Mouse (Mus musculus): ENCODE measurements around the gene Pde4dip.

The Pde4dip gene

GRCm38 (mm10) chr3:97801178-97801699, 87.3 kb downstream of the Pde4dip start:
- DNase-seq (ENCODE audit: low spot score): no peak

GRCm38 (mm10) chr3:97800657-97801056, 87.8 kb downstream of the Pde4dip start:
- DNase-seq (ENCODE audit: low spot score): no peak

DNA sequence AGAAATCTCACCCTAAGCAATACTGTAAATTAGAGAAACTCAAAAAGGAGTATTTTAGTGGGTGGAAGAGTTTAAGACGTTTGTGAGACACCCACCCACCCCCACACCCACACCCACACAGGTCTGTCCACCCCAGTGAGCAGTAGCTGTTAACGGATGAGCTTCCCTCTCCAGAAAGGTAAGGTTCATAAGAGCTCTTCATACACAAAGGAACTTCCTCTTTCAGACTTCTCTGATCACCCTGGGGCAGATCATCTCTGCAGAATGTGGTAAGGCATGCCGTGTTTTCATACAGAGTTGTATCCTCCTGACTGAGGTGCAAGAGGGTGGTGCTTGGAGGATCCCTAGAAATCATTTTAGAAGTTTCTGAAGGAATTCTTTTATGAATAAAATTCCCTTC, 88.5 kb downstream of the Pde4dip start:
- no peak for DNase-seq (ENCODE audit: low spot score)

DNA sequence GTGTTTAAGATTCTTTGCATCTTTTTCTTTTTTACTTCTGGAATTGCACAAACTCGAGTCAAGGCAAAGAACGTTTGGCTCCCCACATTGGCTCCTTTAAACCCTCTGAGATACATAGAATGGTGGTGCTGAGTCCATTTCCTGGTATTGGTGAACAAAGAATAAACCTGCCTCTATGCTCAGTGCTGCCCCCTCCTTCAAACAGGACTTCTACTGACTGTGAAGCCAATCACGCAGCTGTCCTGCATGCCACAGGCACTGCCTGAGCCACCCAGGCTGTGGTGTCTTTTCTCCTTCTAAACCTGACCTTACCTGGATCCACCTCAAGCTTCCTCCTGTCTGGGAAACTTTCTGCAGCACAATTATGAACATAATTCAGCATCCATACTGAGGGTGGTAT, 89.2 kb downstream of the Pde4dip start:
- no peak for DNase-seq (ENCODE audit: low spot score)

DNA sequence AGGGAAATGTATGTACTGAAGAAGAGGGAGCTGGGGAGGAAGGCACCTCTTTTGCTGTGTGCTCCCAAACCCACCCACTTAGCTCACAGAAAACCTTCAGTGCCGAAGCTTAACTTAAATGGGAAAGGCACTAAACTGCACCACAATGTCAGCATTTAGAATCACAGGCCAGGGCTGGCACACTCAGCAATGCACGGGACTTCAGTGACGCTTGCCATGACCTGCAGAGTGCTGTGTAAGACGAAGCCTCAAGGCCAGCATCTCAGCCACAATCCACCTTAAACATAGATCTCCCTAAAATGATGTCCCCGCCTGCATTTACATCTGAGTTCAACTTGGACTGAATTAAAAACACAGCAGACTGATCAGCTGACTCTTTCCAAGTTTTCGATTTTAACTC, 91.1 kb downstream of the Pde4dip start:
- no peak for DNase-seq (ENCODE audit: low spot score)

- no peak for DNase-seq (ENCODE audit: low spot score)
These were observed 94.5 kb downstream of the Pde4dip start for GRCm38 (mm10) chr3:97793995-97794394.

DNA sequence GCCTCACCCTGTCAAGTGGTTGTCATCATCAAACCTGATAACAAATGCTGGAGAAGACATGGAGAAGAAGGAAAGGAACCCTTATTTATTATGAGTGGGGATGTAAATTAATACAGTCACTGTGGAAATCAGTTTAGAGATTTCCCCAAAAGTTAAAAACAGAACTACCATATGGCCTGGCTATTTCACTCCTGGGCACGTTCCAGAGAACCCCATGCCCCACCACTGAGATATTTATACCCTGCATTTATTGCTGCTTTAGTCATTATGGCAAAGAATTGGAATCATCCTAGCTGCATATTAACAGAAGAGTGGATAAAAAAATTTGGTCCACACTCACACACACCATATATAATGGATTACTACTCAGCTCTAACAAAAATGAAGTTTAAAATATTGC, 98.4 kb downstream of the Pde4dip start:
- DNase-seq (ENCODE audit: low spot score): no peak

DNA sequence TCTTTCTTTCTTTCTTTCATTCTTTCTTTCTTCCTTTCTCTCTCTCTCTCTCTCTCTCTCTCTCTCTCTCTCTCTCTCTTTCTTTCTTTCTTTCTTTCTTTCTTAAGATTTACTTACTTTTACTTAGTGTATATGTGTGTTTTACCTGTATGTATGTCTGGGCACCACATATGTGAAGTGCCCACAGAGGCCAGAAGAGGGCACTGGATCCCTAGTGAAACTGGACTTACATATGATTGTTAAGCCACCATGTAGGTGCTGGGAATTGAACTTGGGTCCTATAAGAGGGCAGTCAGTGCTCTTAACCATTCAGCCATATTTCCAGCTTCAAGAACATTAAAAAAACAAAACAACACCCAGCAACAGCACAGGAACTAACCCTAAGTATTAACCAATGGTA, 99.2 kb downstream of the Pde4dip start:
- DNase-seq (ENCODE audit: low spot score): no peak

- no peak for DNase-seq (ENCODE audit: low spot score)
These were observed 112.3 kb downstream of the Pde4dip start for GRCm38 (mm10) chr3:97776195-97776594.

DNA sequence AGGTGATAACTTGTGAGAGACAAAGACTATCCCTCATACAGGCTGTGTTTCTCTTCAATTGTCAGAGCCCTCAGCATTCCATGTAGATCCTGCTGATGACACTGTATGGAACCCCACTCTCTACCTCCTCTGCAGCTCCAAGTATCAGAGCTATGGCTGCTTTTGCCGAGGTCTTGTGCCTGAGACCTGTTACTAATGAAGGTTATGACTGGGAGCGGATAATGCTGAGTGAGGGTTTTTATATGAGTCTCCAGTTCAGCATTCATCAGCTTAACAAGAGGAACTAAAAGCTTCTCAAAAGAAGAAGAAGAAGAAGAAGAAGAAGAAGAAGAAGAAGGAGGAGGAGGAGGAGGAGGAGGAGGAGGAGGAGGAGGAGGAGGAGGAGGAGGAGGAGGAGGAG, 112.8 kb downstream of the Pde4dip start:
- no peak for DNase-seq (ENCODE audit: low spot score)

GRCm38 (mm10) chr3:97774861-97775260, 113.6 kb downstream of the Pde4dip start:
- DNase-seq (ENCODE audit: low spot score): no peak

DNA sequence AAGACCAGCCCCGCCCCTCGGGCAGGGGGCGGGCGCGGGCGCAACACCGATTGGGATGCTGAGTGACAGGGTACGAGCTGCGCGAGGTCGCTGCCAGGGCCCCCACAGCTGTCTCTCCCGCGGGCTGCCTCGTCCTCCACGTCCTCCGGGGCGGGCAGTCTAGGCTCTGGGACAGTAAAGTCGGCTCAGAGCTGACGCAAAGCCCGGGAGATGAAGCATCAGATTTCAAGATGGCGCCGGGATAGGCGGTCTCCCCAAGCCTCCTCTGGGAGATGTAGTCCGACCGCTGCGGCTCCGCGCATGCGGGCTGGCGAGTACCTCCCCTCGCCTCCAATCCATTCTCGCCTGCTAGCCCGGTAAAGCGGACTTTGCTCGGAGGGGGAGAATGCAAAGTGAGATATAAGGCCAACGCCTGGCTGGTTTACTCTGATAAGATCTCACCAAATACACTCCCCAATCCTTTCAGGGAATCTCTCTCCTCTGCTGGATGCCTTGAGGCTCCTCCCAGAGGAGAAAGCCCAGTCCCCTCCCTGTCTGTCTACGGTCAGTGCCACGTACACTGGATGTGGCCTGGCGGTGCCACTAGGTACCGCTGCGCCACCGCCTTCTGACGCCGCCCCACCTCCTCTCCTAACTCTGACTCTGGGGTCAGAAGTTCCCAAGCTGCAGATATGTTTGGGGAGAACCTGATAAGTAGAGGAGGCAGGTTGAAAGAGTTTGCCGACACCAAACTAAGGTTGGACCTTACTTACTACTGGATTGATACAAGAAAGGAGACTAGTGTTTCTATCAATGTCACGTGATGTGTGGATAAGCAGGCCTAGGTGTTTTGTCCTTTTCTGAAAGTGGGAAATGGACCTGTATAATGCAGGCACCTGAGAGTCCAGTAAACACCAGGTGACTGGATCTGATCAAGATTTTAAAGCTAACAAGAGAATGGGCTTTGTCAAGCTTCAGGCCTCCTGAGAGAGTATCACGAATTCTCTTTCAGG, 120.4 kb downstream of the Pde4dip start:
- peak; percentile 96 for DNase-seq (ENCODE audit: low spot score)

GRCm38 (mm10) chr3:97767041-97767770, 121.3 kb downstream of the Pde4dip start:
- DNase-seq (ENCODE audit: low spot score): no peak

DNA sequence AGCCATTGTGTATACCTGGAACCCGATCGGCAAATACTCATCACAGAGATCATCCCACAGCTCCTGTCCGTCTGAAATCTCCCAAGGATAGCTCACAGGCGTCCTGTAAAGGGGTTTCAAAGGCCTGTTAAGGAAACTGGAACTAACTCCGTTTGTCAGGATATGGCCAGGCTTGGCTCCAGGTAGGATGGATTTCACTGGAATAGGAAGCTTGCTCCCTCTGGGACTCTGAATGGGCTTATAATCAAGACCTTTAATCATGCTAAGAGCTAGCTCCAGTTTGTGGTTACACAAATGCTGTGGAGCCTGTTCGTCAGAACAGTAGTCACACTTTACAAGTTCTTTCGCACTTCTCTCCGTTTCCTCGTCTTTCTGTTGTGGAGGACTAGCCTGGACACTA, 122.0 kb downstream of the Pde4dip start:
- peak; percentile 42 for DNase-seq (ENCODE audit: low spot score)

DNA sequence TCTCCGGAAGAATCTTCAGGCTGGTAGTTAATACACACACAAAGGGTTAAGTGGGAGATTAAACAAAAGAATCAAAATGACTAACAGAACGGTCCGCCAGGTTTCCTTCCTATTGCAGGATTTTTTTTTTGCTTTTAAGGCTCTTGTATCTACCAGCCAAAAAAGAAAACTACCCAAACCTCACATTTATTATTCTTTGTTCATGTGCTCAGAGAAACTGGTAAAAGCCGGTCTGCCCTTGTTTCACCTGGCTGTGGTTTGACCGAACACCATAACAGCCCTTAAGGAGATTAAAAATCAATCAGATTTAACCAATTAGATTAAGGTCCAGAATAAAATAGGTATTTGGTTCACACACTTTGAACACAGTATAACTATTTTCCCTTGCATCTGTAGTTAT, 124.4 kb downstream of the Pde4dip start:
- no peak for DNase-seq (ENCODE audit: low spot score)

DNA sequence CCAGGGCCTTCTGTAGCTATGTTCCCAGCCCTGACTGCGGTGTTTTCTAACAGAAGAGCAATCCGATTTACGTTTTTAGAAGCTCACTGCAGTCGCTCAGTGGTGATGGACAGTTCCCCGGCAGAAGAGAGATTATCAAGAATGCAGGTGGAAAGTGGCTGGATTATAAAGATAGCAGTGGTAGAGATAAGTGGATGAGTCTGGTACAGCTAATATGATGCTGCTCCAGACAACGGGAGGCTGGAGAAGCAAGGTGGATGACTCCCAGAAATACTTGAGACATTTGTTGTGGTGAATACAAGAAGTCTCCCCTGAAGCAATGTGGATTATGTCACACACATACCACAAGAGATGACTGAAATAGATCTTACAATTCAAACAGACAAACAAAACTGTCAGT, 126.6 kb downstream of the Pde4dip start:
- DNase-seq (ENCODE audit: low spot score): no peak

DNA sequence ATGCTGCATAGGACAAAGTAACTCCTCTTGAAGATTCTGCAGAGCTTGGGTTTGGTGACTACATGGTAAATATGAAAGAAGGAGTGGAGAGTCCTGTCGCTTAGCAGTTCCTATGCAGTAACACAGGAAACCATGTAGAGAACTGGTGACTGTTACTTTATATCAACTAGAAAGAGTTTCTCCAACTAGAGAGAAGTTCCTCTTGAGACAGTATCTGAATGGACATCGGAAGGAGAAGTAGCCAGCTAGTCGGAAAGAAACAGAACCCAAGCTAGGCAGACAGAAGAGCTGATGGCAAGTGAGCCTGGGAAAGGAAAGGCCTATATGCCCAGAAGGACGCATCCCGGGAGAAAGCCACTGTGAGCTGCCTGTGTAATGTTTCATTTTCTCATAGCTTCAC, 127.3 kb downstream of the Pde4dip start:
- no peak for DNase-seq (ENCODE audit: low spot score)

DNA sequence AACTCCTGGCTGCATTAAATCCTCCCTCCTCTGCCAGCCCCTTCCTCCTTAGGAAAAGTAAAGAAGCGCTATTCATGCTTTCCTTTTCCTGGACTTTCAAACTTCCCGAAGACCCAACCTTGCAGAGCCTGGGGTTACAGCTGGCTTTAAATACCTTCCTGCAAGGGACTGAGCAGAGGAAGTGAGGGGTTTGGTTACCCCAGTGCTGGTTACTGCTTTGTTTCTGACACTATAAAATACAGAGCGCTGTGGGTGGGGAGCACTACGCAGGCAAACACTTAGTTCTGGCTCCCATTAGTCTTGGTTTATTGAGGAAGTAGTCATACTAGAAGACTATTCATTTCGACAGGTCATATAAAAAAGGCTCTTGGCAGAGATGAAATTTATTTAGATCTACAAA, 128.7 kb downstream of the Pde4dip start:
- DNase-seq (ENCODE audit: low spot score): no peak

GRCm38 (mm10) chr3:97757501-97757900, 131.0 kb downstream of the Pde4dip start:
- no peak for DNase-seq (ENCODE audit: low spot score)

DNA sequence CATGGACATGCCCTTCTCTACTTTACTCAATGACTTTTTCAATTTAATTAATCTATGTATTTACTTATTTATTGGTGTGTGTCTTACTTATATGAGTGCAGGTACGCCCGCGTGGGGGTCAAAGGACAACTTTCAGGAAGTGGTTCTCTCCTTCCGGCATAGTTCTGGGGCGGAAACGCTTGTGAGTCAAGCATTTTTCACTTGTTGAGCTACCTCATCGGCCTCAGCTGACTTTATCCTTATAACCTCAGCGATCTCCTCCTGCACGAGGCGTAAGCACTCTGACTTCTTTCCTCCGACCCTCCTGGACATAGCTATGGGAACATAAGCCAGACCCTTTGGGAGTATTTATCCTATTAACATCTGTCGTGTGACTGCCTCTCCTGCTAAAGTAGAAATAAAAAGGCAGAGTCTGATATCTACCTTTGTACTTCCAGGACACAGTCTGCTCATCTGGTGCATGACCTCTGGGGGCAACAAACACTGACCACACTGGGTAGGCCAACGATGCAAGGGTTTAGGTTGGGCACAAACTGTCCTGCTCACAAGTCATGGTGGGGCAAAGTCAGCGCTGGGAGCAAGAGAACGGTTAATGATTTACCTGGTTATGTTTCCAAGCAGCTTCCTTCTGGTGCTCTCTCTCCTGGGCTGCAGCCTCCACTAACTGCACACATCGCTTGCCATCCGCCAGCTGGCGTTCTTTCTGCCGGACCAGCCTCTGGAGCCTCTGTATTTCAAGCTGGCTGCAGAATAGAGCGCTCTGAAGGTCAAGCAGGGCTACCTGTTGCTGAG, 132.0 kb downstream of the Pde4dip start:
- no peak for DNase-seq (ENCODE audit: low spot score)

- DNase-seq (ENCODE audit: low spot score): no peak
These were observed 133.1 kb downstream of the Pde4dip start for GRCm38 (mm10) chr3:97755411-97755810.

- no peak for DNase-seq (ENCODE audit: low spot score)
These were observed 135.6 kb downstream of the Pde4dip start for GRCm38 (mm10) chr3:97752901-97753300.
